Mouse (Mus musculus) heart, postnatal 0 days (tissue): ENCODE data around the gene Mettl8. TPM values are rescaled to one million over a fixed set of nuclear protein-coding genes. Genes with fewer than 3 reads are reported as not detected.

Experiments used
- ATAC-seq: fragments of 200-750 bp; cut with Nextera tagmentation; 2 replicates; pipeline ENCODE4 v1.8.0; 2017; ENCODE audit warnings: low read depth, moderate number of reproducible peaks, moderate library complexity; ENCODE audit not compliant: insufficient read depth
- DNase-seq: peaks from one replicate; pipeline ENCODE4 v3.0.0-alpha.2; 2016; ENCODE audit warnings: low spot score
- H3K27ac ChIP-seq: fragments of 300-500 bp; sonication (generic); 2 replicates; pipeline ENCODE4 v1.5.1; 2014; ENCODE audit warnings: low read depth, mild to moderate bottlenecking
- H3K27me3 ChIP-seq: fragments of 300-500 bp; sonication (generic); 2 replicates; pipeline ENCODE4 v1.6.1; 2014; ENCODE audit warnings: low read length, mixed read lengths; ENCODE audit not compliant: control insufficient read depth, insufficient read depth
- H3K36me3 ChIP-seq: fragments of 300-500 bp; sonication (generic); replicated peaks from 2 replicates; pipeline ENCODE4 v1.6.1; 2014; ENCODE audit warnings: low read length, mixed read lengths; ENCODE audit not compliant: control insufficient read depth, insufficient read depth
- H3K4me1 ChIP-seq: fragments of 300-500 bp; sonication (generic); 2 replicates; pipeline ENCODE4 v1.6.1; 2014; ENCODE audit warnings: antibody characterized with exemption; ENCODE audit not compliant: control insufficient read depth, insufficient read depth
- H3K4me2 ChIP-seq: fragments of 300-500 bp; sonication (generic); 2 replicates; pipeline ENCODE4 v1.6.1; 2014; ENCODE audit warnings: low read depth, mild to moderate bottlenecking, low read length, moderate library complexity
- H3K4me3 ChIP-seq: fragments of 300-500 bp; sonication (generic); 2 replicates; pipeline ENCODE4 v1.5.1; 2014; ENCODE audit warnings: low read depth, low read length
- H3K9ac ChIP-seq: fragments of 300-500 bp; sonication (generic); replicated peaks from 2 replicates; pipeline ENCODE4 v1.6.1; 2014; ENCODE audit warnings: low read depth, low read length, mixed read lengths
- H3K9me3 ChIP-seq: fragments of 300-500 bp; sonication (generic); replicated peaks from 2 replicates; pipeline ENCODE4 v1.6.1; 2016; ENCODE audit warnings: low read length; ENCODE audit not compliant: control insufficient read depth
- CTCF ChIP-seq: IDR thresholded peaks from 2 replicates; pipeline ENCODE4 v1.5.1; 2016; ENCODE audit warnings: antibody characterized with exemption, control low read depth, low read depth
- EP300 ChIP-seq: IDR thresholded peaks from 2 replicates; pipeline ENCODE4 v1.6.1; 2016; ENCODE audit warnings: antibody characterized with exemption, low read depth
- WGBS: fragments of 180-500 bp; shearing (Covaris S2); extraction: QIAGEN DNeasy Blood & Tissue Kit; methylation state at CpG from one replicate; pipeline ENCODE4 v1.1.7; 2014; 5-methylcytosine and 5-hydroxymethylcytosine counted together
- polyA plus RNA-seq: library from polyadenylated mRNA; unstranded; fragments of >200 nt; fragmentation: Nextera tagmentation; extraction: Ambion mirVana; gene quantifications from 2 replicates; pipeline ENCODE4 v1.2.1, GENCODE M21; 2015
- total RNA-seq: library from RNA; depleted of rRNA; stranded (reverse); fragments of >200 nt; gene quantifications from 2 replicates; pipeline ENCODE4 v1.2.3, GENCODE M21; 2014; ENCODE audit warnings: low replicate concordance

Mettl8 gene
- total and polyA plus RNA-seq, 2 experiments from 2014 or later, result 5.0 to 11.0 TPM

DNA sequence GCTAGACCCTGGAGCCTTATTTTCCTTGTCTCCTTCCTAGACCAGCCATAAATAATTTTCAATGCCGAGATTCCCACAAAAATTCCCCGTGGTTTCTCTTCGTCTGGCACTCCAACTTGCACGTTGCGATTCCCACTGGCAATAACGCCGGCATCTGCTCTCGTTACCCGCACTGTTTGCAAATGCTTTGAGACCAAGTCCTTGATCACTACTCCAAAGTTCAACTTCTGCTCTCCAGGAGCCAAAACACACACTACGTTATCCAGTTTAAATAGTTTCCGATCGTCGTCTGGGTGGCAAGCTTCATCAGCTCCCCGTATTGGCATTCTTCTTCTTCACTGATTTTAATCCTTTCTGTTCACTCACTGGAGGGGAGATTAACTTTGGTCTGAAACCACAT lies 114.6 kb downstream of the Mettl8 start:
- no peak for TF ChIP-seq EP300
- no peak for TF ChIP-seq CTCF
- 88% methylated on average over 14 of the region's 14 CpGs for WGBS
- Histone ChIP-seq H3K9me3 (no peaks in the 10 kb centered on the region), H3K4me2 (no peak overlapping the region), H3K27ac (no peak overlapping the region), H3K4me3 (no peak overlapping the region), H3K36me3 (no peaks in the 10 kb centered on the region), H3K9ac (no peak overlapping the region), H3K4me1 (peaks cover 6% of the 10 kb centered on the region; the same call in 1 of the 2 replicates), H3K27me3 (no peaks in the 10 kb centered on the region)
- no peak for ATAC-seq
- DNase-seq, result no peak

DNA sequence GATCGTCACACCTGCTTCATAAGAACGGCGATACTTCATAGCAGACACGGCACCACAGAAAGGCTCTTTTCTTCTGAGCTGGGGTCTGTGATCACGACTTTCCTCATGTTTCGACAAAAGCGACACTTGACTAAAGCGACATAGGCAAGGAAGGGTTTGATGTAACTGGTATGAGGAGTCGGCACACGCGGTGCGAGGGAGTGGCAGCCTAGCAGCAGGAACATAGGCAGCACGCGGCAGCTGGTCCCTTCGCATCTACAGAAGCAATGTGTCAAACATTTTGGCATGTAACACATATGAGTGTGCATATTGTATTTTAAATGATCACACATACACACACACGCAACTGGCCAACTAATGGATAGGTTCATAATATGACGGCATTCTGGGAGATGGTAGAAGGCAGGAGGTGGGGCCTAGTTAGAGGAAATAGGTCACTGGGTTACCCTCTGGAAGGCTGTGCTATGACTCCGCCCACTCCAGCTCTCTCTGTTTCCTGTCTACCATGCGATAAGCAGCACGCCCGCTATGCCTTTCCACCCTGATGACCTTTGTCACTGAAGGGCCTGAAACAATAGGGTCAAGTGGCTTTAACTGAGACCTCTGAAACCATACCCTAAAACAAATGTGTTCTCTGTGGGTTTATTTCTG lies 116.4 kb downstream of the Mettl8 start:
- Histone ChIP-seq H3K4me3 (no peak overlapping the region), H3K9ac (no peak overlapping the region), H3K27me3 (no peaks in the 10 kb centered on the region), H3K9me3 (no peaks in the 10 kb centered on the region), H3K4me1 (peaks cover 16% of the 10 kb centered on the region), H3K27ac (no peak overlapping the region), H3K4me2 (peak overlapping the region; percentile 15; the same call in 1 of the 2 replicates), H3K36me3 (no peaks in the 10 kb centered on the region)
- TF ChIP-seq EP300 (no peak), CTCF (no peak)
- ATAC-seq, result no peak
- no peak for DNase-seq
- WGBS, result 80% methylated on average over 21 of the region's 21 CpGs

DNA sequence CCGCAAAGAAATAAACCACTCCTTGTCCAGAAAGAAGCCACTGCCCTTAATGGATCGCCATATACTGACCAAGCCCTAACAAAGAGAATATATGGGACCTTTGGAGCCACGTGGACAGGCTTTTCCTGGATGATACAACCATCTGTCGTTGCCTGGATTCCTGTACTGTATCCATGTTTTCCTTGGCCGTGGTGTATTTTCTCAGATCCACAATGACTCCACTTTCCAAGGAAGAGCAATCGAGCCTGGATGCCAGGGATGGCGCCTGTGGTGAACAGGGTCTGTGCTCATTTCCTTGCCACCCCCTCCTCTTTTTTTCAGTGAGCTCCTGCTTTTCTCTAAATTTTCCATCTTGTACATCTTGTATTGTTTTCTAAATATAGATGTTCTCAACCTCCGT lies 120.6 kb downstream of the Mettl8 start:
- H3K4me2 ChIP-seq, result peak overlapping the region; percentile 27
- H3K9me3 ChIP-seq, result no peaks in the 10 kb centered on the region
- H3K4me3 ChIP-seq, result 0 out of 2 replicates have a peak overlapping the region, but pooled peaks have one; percentile 1
- WGBS, result 56% methylated on average over 8 of the region's 8 CpGs
- ATAC-seq, result peak; percentile 60; the same call in 1 of the 2 replicates
- no peak for TF ChIP-seq CTCF
- TF ChIP-seq EP300, result no peak
- H3K27ac ChIP-seq, result no peak overlapping the region
- peak; percentile 46 for DNase-seq
- peaks cover 16% of the 10 kb centered on the region for H3K4me1 ChIP-seq
- no peaks in the 10 kb centered on the region for H3K36me3 ChIP-seq
- H3K27me3 ChIP-seq, result no peaks in the 10 kb centered on the region
- no peak overlapping the region for H3K9ac ChIP-seq

DNA sequence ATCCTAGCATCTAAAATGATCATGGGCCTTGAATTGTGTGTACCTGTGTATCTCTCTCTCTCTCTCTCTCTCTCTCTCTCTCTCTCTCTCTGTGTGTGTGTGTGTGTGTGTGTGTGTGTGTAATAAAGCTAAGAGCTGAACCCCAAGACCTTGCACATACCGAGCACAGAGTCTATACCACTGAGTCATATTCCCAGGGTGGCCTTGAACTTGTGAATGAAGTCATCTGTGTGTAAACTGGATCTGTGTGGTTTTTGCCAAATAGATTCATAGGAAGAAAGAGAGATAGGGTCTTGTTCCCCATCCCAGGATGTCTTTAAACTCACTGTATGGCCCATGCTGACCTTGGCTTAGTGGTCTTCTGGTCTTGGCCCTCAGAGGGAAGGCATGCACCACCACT lies 121.9 kb downstream of the Mettl8 start:
- no peak overlapping the region for H3K9ac ChIP-seq
- no peak for ATAC-seq
- H3K36me3 ChIP-seq, result no peaks in the 10 kb centered on the region
- H3K4me2 ChIP-seq, result no peak overlapping the region
- TF ChIP-seq EP300 (no peak), CTCF (no peak)
- no peak overlapping the region for H3K27ac ChIP-seq
- H3K27me3 ChIP-seq, result no peaks in the 10 kb centered on the region
- 80% methylated on average over 1 of the region's 1 CpGs for WGBS
- no peak for DNase-seq
- peaks cover 16% of the 10 kb centered on the region for H3K4me1 ChIP-seq
- H3K4me3 ChIP-seq, result no peak overlapping the region
- H3K9me3 ChIP-seq, result no peaks in the 10 kb centered on the region

DNA sequence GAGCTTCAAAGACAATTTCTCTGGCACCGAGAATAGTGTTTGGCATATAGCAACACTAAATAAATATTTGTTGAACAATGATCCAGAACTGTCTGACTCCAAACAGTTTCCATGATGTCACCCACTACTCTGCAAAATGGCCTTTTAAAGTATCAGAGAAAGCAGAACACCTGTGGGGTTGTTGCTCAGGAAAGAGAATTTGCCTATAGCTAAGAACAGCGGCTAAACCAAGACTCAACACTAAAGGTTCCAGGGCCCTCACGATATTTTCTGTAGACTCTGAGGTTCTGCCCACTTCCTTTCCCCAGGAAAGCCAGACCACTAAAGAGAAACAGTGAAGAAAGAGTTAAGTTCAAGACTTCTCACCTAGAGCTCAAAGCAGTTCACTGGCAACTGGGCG lies 122.4 kb downstream of the Mettl8 start:
- Histone ChIP-seq H3K4me2 (no peak overlapping the region), H3K27me3 (no peaks in the 10 kb centered on the region), H3K27ac (no peak overlapping the region), H3K9ac (no peak overlapping the region), H3K36me3 (no peaks in the 10 kb centered on the region), H3K4me1 (peaks cover 10% of the 10 kb centered on the region), H3K4me3 (no peak overlapping the region), H3K9me3 (no peaks in the 10 kb centered on the region)
- TF ChIP-seq CTCF (no peak), EP300 (no peak)
- ATAC-seq (no peak), DNase-seq (no peak)
- 78% methylated on average over 4 of the region's 4 CpGs for WGBS
